Comparison of ENCODE assay signal across 10 mouse cellular contexts in genomic region chr5:143655511-143655943, GRCm38 (mm10). TPM values are rescaled to one million over a fixed set of nuclear protein-coding genes. Genes with fewer than 3 reads are reported as not detected.
DNase-seq lines count a peak whose midpoint lies in the region; ATAC-seq and TF ChIP-seq lines count a peak whose summit lies in the region.
"Had no signal": no experiment of that assay in that cellular context is flagged by ENCODE, and none has a peak within 500 bp of the region (broad histone marks: within the 10 kb centered on the region; RNA-seq: fewer than 3 reads in every experiment).

No protein-coding gene starts in this region.

- intact Hi-C loops in heart, postnatal 36 days (cut with DNase I), result loop anchor here (2.0 kb wide), 2 partner anchors 13 to 15 kb away; no protein-coding TSS in a partner anchor

- peaks cover 90% of the 10 kb centered on the region for H3K79me2 ChIP-seq in myocyte (ENCODE audit: control insufficient read depth, insufficient read depth)

- no peak overlapping the region for H3K4me2 ChIP-seq in heart, embryonic 11.5 days
- no peak overlapping the region for H3K4me2 ChIP-seq in lung, embryonic 16.5 days (ENCODE audit: low read depth, low read length)
- H3K4me2 ChIP-seq in myocyte (ENCODE audit: low read depth), result peak overlapping the region; percentile 19

- H3K9me3 ChIP-seq in heart, embryonic 11.5 days (replicated peaks; ENCODE audit: control insufficient read depth, low read length), result no peaks in the 10 kb centered on the region
- H3K9me3 ChIP-seq in lung, embryonic 16.5 days (ENCODE audit: control insufficient read depth, low read length), result no peaks in the 10 kb centered on the region

- no peak for TF ChIP-seq CTCF in lung, adult 2 months (IDR thresholded peaks at IDR 0.05; ENCODE audit: insufficient read depth, low read length)

- no peaks in the 10 kb centered on the region for H3K27me3 ChIP-seq in heart, embryonic 11.5 days (ENCODE audit: control insufficient read depth, insufficient read depth, low read length)
- H3K27me3 ChIP-seq in lung, embryonic 16.5 days (ENCODE audit: control insufficient read depth, insufficient read depth, low read depth, low read length), result no peaks in the 10 kb centered on the region
- H3K27me3 ChIP-seq in myocyte (ENCODE audit: control insufficient read depth, insufficient read depth, insufficient read length), result no peaks in the 10 kb centered on the region

- H3K9ac ChIP-seq in heart, embryonic 11.5 days (ENCODE audit: low read depth, low read length), result no peak overlapping the region
- H3K9ac ChIP-seq in lung, embryonic 16.5 days (ENCODE audit: low read length), result no peak overlapping the region

- H3K4me1 ChIP-seq in heart, embryonic 11.5 days (ENCODE audit: control insufficient read depth, insufficient read depth, low read length), result peaks cover 44% of the 10 kb centered on the region
- H3K4me1 ChIP-seq in lung, embryonic 16.5 days (replicated peaks; ENCODE audit: control insufficient read depth, insufficient read depth, low read length), result peaks cover 55% of the 10 kb centered on the region
- peaks cover 54% of the 10 kb centered on the region for H3K4me1 ChIP-seq in lung, adult 2 months (ENCODE audit: control insufficient read depth, insufficient read depth, low read length)

- TF ChIP-seq POLR2A in lung, adult 2 months (IDR thresholded peaks at IDR 0.05; ENCODE audit: borderline replicate concordance, extremely low read depth, low read depth, low read length), result no peak
- TF ChIP-seq POLR2A in myocyte (IDR thresholded peaks at IDR 0.05; ENCODE audit: insufficient read length, low read depth), result no peak

- H3ac ChIP-seq in myocyte (ENCODE audit: control insufficient read depth, insufficient read length), result no peak overlapping the region

- no peak overlapping the region for H3K4me3 ChIP-seq in heart, embryonic 11.5 days (ENCODE audit: low read depth, low read length)
- no peak overlapping the region for H3K4me3 ChIP-seq in lung, embryonic 16.5 days (ENCODE audit: low read length)
- H3K4me3 ChIP-seq in lung, adult 2 months (replicated peaks; ENCODE audit: extremely low read depth, low read depth, low read length), result no peak overlapping the region
- H3K4me3 ChIP-seq in myocyte, result no peak overlapping the region
- H3K4me3 ChIP-seq: left cerebral cortex, adult 2 months had no signal

- peak overlapping the region; percentile 72 for H3K27ac ChIP-seq in heart, embryonic 11.5 days (ENCODE audit: low read depth, low read length)
- H3K27ac ChIP-seq in lung, embryonic 16.5 days (ENCODE audit: low read length), result peak overlapping the region; percentile 52

- 53% methylated on average over 4 of the region's 4 CpGs for WGBS in heart, embryonic 11.5 days (ENCODE audit: insufficient replicate concordance)
- 58% methylated on average over 4 of the region's 4 CpGs for WGBS in lung, embryonic 16.5 days
- whole genome bisulfite sequencing in lung, adult 2 months, result 55% methylated on average over 4 of the region's 4 CpGs

- ATAC-seq in heart, embryonic 11.5 days (replicated peaks; ENCODE audit: insufficient number of reproducible peaks, low FRiP score, low TSS enrichment), result no peak
- ATAC-seq in lung, embryonic 16.5 days (ENCODE audit: low read depth), result no peak
- no peak for ATAC-seq in cerebellum, adult (ENCODE audit: insufficient number of reproducible peaks, low FRiP score, low TSS enrichment)

- H3K36me3 ChIP-seq in heart, embryonic 11.5 days (ENCODE audit: control insufficient read depth, insufficient read depth, low read length), result no peaks in the 10 kb centered on the region
- H3K36me3 ChIP-seq in lung, embryonic 16.5 days (ENCODE audit: control insufficient read depth, insufficient read depth, low read length), result no peaks in the 10 kb centered on the region
- H3K36me3 ChIP-seq in myocyte (ENCODE audit: control insufficient read depth, insufficient read depth), result no peaks in the 10 kb centered on the region

- DNase-seq in heart, postnatal 36 days, result no peak
- no peak for DNase-seq in lung, adult 2 months
- peak; percentile 29 for DNase-seq in induced T-regulatory cell, adult 2 months (ENCODE audit: low read depth)
- DNase-seq in natural killer cell, adult 2 months (ENCODE audit: low spot score in 2 of 2), result no peak
- DNase-seq: cerebellum, postnatal 25 days had no signal

TF ChIP-seq in myocyte, 11 proteins besides CTCF, POLR2A, EP300 and RAD21:
- TF ChIP-seq CEBPB (IDR thresholded peaks at IDR 0.05; ENCODE audit: insufficient read depth, poor library complexity, severe bottlenecking) (no peak), MYOD1 (IDR thresholded peaks at IDR 0.05; ENCODE audit: control insufficient read depth in 1 of 3, insufficient read length in 2 of 3, low read depth in 2 of 3) (no peak), MYOG (IDR thresholded peaks at IDR 0.05; ENCODE audit: control insufficient read depth in 1 of 3, insufficient read depth in 1 of 3, insufficient read length in 2 of 3, low read depth in 2 of 3) (no peak), POLR2AphosphoS2 (IDR thresholded peaks at IDR 0.05; ENCODE audit: insufficient read length, low read depth) (no peak), E2F4 (IDR thresholded peaks at IDR 0.05; ENCODE audit: insufficient read depth) (no peak), TCF3 (IDR thresholded peaks at IDR 0.05; ENCODE audit: insufficient read length, low read depth) (no peak), SRF (IDR thresholded peaks at IDR 0.05; ENCODE audit: control insufficient read depth, insufficient read length, low read depth) (no peak)
TF ChIP-seq in myocyte: peak in this region for 0.

RNA-seq across cellular contexts. Expression of gene Cyth3, which starts 33.3 kb away (rescaled TPM):
- 29.1 and 32.8 TPM in 2 replicates for polyA plus RNA-seq in heart, embryonic 11.5 days (2014; fragmentation: Nextera tagmentation; extraction: Ambion mirVana)
- total RNA-seq in heart, postnatal 36 days (2021), result 10 to 100 TPM; 34.7 to 40.7 TPM
- 61.5 and 65.7 TPM in 2 replicates for polyA plus RNA-seq in lung, embryonic 16.5 days (2015; fragmentation: Nextera tagmentation; extraction: Ambion mirVana)
- polyA plus RNA-seq in lung, adult 2 months (2012; rRNA removed), result 123 and 152 TPM in 2 replicates
- polyA plus RNA-seq in myocyte (2012; fragmentation: generic; extraction: Trizol), result 18.5 TPM
